Mouse (Mus musculus): ENCODE measurements around the gene Fam53b. TPM values are rescaled to one million over a fixed set of nuclear protein-coding genes. Genes with fewer than 3 reads are reported as not detected.

Gene Fam53b
- total and polyA plus RNA-seq, 2 experiments from 2014 or later = 5.8 to 15.4 TPM

GRCm38 (mm10) chr7:132775922-132776321, 37.8 kb downstream of the Fam53b start:
- no peak for ATAC-seq
- TF ChIP-seq CTCF (IDR thresholded peaks at IDR 0.05; ENCODE audit: low read depth) = no peak
- H3K9ac ChIP-seq = no peak overlapping the region
- H3K4me2 ChIP-seq (ENCODE audit: low read depth) = no peak overlapping the region
- WGBS = 97% methylated on average over 10 of the region's 10 CpGs
- no peak overlapping the region for H3K4me3 ChIP-seq (ENCODE audit: low read depth, low read length)
- no peak overlapping the region for H3K27ac ChIP-seq (ENCODE audit: low read depth, low read length)
- H3K9me3 ChIP-seq (ENCODE audit: low read length) = no peaks in the 10 kb centered on the region
- H3K36me3 ChIP-seq (ENCODE audit: insufficient read depth) = peaks cover 18% of the 10 kb centered on the region; the same call in 1 of the 2 replicates
- H3K27me3 ChIP-seq (ENCODE audit: insufficient read depth, low read length) = no peaks in the 10 kb centered on the region
- DNase-seq = no peak
- peaks cover 5% of the 10 kb centered on the region; the same call in 1 of the 2 replicates for H3K4me1 ChIP-seq (ENCODE audit: insufficient read depth)

GRCm38 (mm10) chr7:132775333-132775732, 38.4 kb downstream of the Fam53b start:
- no peaks in the 10 kb centered on the region for H3K4me1 ChIP-seq (ENCODE audit: insufficient read depth)
- WGBS = 89% methylated on average over 5 of the region's 5 CpGs
- DNase-seq = no peak
- TF ChIP-seq CTCF (IDR thresholded peaks at IDR 0.05; ENCODE audit: low read depth) = no peak
- H3K36me3 ChIP-seq (ENCODE audit: insufficient read depth) = peaks cover 18% of the 10 kb centered on the region; the same call in 1 of the 2 replicates
- ATAC-seq = no peak
- no peaks in the 10 kb centered on the region for H3K9me3 ChIP-seq (ENCODE audit: low read length)
- H3K4me2 ChIP-seq (ENCODE audit: low read depth) = no peak overlapping the region
- H3K27ac ChIP-seq (ENCODE audit: low read depth, low read length) = no peak overlapping the region
- no peak overlapping the region for H3K4me3 ChIP-seq (ENCODE audit: low read depth, low read length)
- H3K27me3 ChIP-seq (ENCODE audit: insufficient read depth, low read length) = no peaks in the 10 kb centered on the region
- H3K9ac ChIP-seq = no peak overlapping the region

GRCm38 (mm10) chr7:132773011-132773705, 40.5 kb downstream of the Fam53b start:
- ATAC-seq (no peak), DNase-seq (no peak)
- Histone ChIP-seq H3K27me3 (ENCODE audit: insufficient read depth, low read length) (no peaks in the 10 kb centered on the region), H3K9ac (no peak overlapping the region), H3K27ac (ENCODE audit: low read depth, low read length) (no peak overlapping the region), H3K4me1 (ENCODE audit: insufficient read depth) (no peaks in the 10 kb centered on the region), H3K36me3 (ENCODE audit: insufficient read depth) (0 out of 2 replicates have a peak, but pooled peaks cover 8% of the 10 kb centered on the region), H3K4me2 (ENCODE audit: low read depth) (no peak overlapping the region), H3K9me3 (ENCODE audit: low read length) (no peaks in the 10 kb centered on the region), H3K4me3 (ENCODE audit: low read depth, low read length) (no peak overlapping the region)
- 87% methylated on average over 7 of the region's 7 CpGs for WGBS
- TF ChIP-seq CTCF (IDR thresholded peaks at IDR 0.05; ENCODE audit: low read depth) = no peak

- DNase-seq (no peak), ATAC-seq (no peak)
- H3K4me1 ChIP-seq (ENCODE audit: insufficient read depth) = 0 out of 2 replicates have a peak, but pooled peaks cover 4% of the 10 kb centered on the region
- H3K36me3 ChIP-seq (ENCODE audit: insufficient read depth) = 0 out of 2 replicates have a peak, but pooled peaks cover 8% of the 10 kb centered on the region
- H3K27me3 ChIP-seq (ENCODE audit: insufficient read depth, low read length) = no peaks in the 10 kb centered on the region
- H3K27ac ChIP-seq (ENCODE audit: low read depth, low read length) = no peak overlapping the region
- H3K9me3 ChIP-seq (ENCODE audit: low read length) = no peaks in the 10 kb centered on the region
- H3K9ac ChIP-seq = no peak overlapping the region
- WGBS = 86% methylated on average over 5 of the region's 5 CpGs
- H3K4me3 ChIP-seq (ENCODE audit: low read depth, low read length) = no peak overlapping the region
- no peak overlapping the region for H3K4me2 ChIP-seq (ENCODE audit: low read depth)
- no peak for TF ChIP-seq CTCF (IDR thresholded peaks at IDR 0.05; ENCODE audit: low read depth)
These were observed 41.2 kb downstream of the Fam53b start for GRCm38 (mm10) chr7:132772440-132772839.

GRCm38 (mm10) chr7:132768498-132769344, 45.0 kb downstream of the Fam53b start:
- TF ChIP-seq CTCF (IDR thresholded peaks at IDR 0.05; ENCODE audit: low read depth) = no peak
- Histone ChIP-seq H3K27me3 (ENCODE audit: insufficient read depth, low read length) (no peaks in the 10 kb centered on the region), H3K4me1 (ENCODE audit: insufficient read depth) (peaks cover 13% of the 10 kb centered on the region; the same call in 1 of the 2 replicates), H3K4me2 (ENCODE audit: low read depth) (no peak overlapping the region), H3K27ac (ENCODE audit: low read depth, low read length) (peak overlapping the region; percentile 71), H3K36me3 (ENCODE audit: insufficient read depth) (no peaks in the 10 kb centered on the region), H3K4me3 (ENCODE audit: low read depth, low read length) (no peak overlapping the region), H3K9ac (no peak overlapping the region), H3K9me3 (ENCODE audit: low read length) (no peaks in the 10 kb centered on the region)
- DNase-seq = no peak
- 80% methylated on average over 12 of the region's 12 CpGs for WGBS
- no peak for ATAC-seq

- H3K27ac ChIP-seq (ENCODE audit: low read depth, low read length) = peak overlapping the region; percentile 71
- DNase-seq = no peak
- 53% methylated on average over 4 of the region's 4 CpGs for WGBS
- no peaks in the 10 kb centered on the region for H3K27me3 ChIP-seq (ENCODE audit: insufficient read depth, low read length)
- no peak overlapping the region for H3K4me3 ChIP-seq (ENCODE audit: low read depth, low read length)
- no peak overlapping the region for H3K4me2 ChIP-seq (ENCODE audit: low read depth)
- H3K9me3 ChIP-seq (ENCODE audit: low read length) = no peaks in the 10 kb centered on the region
- TF ChIP-seq CTCF (IDR thresholded peaks at IDR 0.05; ENCODE audit: low read depth) = no peak
- H3K4me1 ChIP-seq (ENCODE audit: insufficient read depth) = peaks cover 13% of the 10 kb centered on the region; the same call in 1 of the 2 replicates
- ATAC-seq = 0 out of 2 replicates have a peak, but pooled peaks have one; percentile 18
- H3K36me3 ChIP-seq (ENCODE audit: insufficient read depth) = no peaks in the 10 kb centered on the region
- no peak overlapping the region for H3K9ac ChIP-seq
These were observed 45.7 kb downstream of the Fam53b start for GRCm38 (mm10) chr7:132767999-132768370.

All from forebrain, postnatal 0 days (tissue).